Mouse (Mus musculus) urinary bladder, postnatal 14 days (tissue): ENCODE results near the gene Igf1r.
A peak's percentile ranks its signal among the peaks of the same experiment; 100 is the strongest.

ENCODE experiments used
- DNase-seq: peaks from one replicate; pipeline ENCODE4 v3.0.0; 2021; ENCODE audit warnings: low spot score

Gene Igf1r

DNA sequence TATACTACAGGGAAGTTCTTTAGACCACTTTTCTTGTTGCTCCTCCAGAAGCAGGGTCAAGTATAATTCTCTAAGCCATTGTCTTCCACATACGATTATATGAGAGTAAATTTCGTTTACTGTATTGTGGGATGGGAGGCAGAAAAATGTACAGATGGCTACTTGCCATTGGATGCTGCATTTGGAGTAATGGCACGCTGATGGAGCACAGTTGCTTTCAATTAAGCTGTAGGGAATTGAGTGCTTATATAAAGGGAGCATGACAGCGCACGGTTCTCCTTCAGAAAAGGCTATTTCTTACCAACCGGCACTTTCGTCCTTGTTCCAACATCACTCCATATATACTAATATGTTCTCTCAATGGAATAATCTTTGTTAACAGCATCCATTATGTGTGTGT lies 96.4 kb downstream of the Igf1r start:
- no peak for DNase-seq

- no peak for DNase-seq
Observed at GRCm38 (mm10) chr7:68053002-68053624, 100.5 kb downstream of the Igf1r start.

- DNase-seq = no peak
Observed at GRCm38 (mm10) chr7:68054498-68054897, 101.9 kb downstream of the Igf1r start.

DNA sequence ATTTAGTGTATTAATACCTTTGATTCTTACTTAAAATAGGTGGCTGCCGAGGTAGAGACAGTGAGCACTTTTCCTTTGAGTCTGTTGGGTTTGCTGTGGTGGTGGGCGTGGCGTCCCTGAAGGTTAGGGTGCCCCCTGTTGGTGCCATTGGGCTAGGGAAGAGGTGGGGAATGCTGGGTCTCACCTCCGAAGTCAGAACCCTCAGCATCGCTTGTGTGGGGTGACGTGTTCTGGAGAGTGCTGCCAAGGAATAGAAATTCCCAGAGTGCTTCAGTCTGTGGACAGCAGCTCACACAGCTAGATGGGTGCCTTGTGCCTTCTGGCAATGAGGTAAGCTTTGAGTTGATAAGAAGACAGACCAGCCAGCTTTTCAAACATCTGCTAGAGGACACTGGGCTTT lies 102.3 kb downstream of the Igf1r start:
- DNase-seq = peak; percentile 37

DNA sequence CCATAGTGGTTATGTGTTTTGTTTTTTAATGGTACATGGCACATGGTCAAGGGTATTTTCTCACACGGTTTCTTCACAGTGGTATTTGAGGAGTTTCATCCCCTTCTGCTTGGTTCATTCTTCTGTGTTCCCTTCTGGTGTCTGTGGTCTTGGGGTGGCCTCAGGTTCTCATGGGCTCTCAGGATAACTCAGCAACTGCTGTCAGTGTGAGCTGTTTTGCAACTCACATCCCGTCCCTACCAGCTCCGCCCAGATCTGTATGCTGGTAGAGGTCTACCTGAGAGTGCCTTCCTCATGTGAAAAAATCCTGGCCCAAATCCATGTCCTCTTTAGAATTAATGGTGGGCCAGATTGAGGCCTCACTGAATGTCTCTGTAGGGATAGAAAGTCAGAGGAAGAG lies 104.4 kb downstream of the Igf1r start:
- DNase-seq = no peak

DNA sequence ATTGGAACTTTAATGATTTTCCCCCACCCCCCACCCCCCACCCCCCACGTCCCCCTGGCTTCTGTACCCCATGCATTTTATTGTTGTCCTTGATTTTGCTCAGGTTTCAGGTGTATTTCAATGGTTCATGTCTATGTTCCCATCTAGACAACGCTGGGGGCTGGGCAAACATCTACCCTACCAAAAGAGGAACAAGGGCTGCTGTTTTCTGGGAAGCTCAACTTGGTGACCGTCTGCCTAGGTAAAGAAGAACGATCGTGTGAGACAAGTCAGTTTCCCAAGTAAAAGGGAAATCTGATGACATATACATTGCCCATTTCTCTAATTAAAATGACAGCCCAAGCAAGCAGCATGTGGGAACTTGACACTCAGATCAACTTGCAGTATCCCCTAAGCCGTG lies 107.1 kb downstream of the Igf1r start:
- DNase-seq = no peak

GRCm38 (mm10) chr7:68061434-68061833 lies 108.8 kb downstream of the Igf1r start:
- DNase-seq = peak; percentile 56

DNA sequence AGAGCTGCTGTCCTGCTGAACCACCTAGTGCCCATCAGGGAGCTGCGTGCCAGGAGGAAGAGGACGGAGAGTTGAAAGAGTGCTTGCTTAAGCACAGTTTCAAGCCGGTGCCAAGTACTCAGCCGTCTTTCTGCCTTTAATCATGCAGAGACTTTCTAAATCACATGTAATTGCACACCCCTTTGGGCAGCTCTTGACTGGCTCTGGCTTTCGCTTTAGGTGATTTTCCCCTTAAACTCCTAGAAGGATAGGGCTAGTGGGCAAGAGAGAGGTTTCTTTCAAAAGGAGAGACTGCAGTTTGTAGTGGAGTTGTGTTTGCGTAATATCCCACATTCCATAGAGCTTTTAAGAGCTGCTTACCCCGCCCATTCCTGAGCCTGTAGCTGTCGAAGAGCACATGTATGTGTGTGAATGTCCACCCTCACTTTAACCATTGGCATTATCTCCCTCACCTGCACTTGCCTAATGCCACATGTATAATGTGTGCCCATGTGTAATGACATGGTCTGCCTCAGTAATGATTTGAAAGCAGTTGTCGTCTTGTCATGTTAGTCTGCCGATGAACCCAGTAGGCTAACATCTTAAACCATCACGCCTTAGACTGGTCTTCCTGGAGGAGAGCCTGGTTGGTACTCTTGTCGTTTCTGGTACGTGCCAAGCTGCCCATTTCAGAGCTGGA lies 109.7 kb downstream of the Igf1r start:
- no peak for DNase-seq

DNA sequence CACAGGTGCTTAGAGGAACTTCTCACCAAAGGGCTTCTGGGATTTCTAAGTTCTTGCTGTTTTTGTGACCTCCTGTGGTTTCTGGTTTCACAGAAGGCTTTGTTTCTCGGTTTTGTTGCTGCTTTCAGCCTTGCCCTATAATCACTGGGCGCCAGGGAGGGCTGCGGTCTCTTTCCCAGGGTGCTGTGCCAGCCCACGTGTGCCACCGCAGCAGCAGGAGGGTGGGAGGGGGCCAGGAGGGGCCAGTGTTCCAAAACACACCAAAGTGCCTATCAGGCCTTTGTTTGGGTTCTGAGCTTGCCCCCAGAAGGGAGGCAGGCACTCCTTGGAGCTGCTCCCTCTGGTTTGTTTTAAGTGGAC lies 110.2 kb downstream of the Igf1r start:
- DNase-seq = no peak

GRCm38 (mm10) chr7:68063711-68064110 lies 111.1 kb downstream of the Igf1r start:
- no peak for DNase-seq

DNA sequence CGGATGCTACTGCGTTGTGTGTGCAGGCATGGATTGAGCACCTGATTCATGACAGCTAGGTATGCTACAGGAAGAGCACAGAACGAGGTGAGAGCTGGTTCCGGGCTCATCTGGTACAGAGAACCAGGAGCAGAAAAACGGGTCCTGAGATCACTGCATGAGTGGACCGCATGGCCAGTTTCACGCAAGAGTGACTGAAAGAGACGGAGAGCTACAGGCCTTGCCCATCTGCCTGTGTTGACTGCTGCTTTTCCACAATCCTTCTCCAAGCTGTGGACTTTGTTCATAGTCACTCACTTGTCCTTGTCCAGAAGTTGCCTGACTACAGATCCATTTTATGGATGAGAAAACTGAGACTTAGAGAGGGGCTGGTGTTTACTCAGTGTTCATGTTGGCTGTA lies 111.5 kb downstream of the Igf1r start:
- no peak for DNase-seq

- DNase-seq = no peak
Observed at GRCm38 (mm10) chr7:68064647-68065362, 112.2 kb downstream of the Igf1r start.

- DNase-seq = no peak
Observed at GRCm38 (mm10) chr7:68065904-68066303, 113.3 kb downstream of the Igf1r start.

- DNase-seq = no peak
Observed at GRCm38 (mm10) chr7:68067321-68067720, 114.7 kb downstream of the Igf1r start.

DNA sequence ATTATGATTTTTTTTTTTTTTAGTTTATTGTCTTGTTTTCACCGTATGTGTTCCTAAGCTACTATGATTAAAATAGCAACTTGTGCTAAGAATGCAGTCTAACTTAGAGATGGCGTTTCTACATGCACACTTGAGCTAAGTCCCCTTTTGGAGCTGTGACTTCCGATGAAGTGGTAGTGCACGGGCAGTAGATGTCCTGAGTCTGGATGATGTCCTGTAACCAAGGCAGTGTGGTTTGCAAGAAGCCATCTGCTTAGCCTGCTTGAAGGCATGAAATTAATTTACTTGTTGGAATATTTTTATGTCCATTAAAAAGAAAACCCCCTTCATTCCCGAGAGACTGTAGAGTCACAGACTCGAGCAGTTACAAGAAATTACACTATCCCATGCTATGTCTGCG lies 116.7 kb downstream of the Igf1r start:
- DNase-seq = no peak

GRCm38 (mm10) chr7:68070030-68070429 lies 117.4 kb downstream of the Igf1r start:
- DNase-seq = no peak

- DNase-seq = peak; percentile 60
Observed at GRCm38 (mm10) chr7:68070626-68071025, 118.0 kb downstream of the Igf1r start.

DNA sequence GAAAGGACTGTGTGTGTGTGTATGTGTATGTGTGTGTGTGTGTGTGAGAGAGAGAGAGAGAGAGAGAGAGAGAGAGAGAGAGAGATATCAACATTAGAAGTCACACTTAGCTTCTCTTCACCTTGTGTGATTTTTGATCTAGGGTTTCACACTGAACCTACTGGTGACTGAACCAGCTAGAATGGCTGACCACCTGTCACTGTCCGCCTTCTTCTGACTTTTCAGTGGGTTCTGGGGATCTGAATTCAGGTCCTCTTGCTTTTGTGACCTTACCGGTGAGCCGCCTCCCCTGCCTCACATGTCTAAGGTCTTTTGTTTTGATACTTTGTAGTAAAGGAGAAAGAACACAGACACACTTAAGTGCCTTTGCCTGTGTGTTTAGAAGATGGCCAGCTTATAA lies 118.4 kb downstream of the Igf1r start:
- no peak for DNase-seq

GRCm38 (mm10) chr7:68071749-68072148 lies 119.1 kb downstream of the Igf1r start:
- no peak for DNase-seq

DNA sequence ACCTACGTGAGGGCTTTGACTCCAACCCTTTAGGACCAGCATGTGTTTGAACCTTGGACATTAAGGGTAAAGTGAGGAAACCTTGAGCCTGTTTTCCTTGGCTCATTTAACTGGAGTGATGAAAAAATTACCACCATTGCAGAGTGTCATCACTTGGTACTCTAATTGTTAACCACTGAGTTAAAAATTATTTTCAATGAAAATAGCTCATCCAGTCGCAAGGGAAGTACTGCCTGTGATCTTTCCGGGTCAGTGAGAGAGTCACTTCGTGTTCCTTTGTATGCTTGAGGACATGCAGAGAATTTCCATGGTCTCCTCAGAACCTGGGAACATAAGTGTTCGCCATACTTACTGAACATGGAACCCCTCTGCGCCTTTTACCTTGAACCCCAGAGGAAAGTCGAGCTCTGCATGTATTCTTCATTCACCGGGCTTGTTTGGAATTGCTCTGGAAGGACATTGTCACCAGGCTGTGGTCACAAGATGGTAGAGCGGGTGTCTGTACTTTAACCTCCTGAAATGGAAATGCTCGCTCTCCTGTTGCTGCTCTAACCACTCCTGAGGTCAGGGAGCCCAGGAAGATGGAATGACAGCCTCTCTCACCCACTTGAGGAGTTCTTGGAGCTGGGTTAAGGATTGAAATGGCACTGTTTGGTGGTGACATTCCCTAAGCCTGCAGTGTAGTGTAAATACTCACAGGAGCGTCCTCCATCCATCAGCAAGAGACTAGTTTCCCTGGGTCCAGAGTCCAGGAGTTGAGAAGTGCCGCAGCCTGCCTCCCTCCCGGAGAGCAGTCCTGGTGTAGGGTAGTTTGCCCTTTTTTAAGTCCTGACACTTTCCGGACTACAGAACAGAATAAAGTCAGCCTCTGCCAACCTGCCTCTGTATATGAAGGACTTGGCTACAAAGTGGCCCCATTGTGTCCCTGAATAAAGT lies 120.2 kb downstream of the Igf1r start:
- DNase-seq = no peak

GRCm38 (mm10) chr7:68073460-68073806 lies 120.8 kb downstream of the Igf1r start:
- DNase-seq = no peak

- no peak for DNase-seq
Observed at GRCm38 (mm10) chr7:68074748-68075147, 122.1 kb downstream of the Igf1r start.
